Mouse (Mus musculus) ovary, postnatal 36 days (tissue): ENCODE data around the gene Surf6.

Experiments used
- DNase-seq: peaks from one replicate; pipeline ENCODE4 v3.0.0; 2022; ENCODE audit warnings: low spot score, mixed read lengths

The Surf6 gene

DNA sequence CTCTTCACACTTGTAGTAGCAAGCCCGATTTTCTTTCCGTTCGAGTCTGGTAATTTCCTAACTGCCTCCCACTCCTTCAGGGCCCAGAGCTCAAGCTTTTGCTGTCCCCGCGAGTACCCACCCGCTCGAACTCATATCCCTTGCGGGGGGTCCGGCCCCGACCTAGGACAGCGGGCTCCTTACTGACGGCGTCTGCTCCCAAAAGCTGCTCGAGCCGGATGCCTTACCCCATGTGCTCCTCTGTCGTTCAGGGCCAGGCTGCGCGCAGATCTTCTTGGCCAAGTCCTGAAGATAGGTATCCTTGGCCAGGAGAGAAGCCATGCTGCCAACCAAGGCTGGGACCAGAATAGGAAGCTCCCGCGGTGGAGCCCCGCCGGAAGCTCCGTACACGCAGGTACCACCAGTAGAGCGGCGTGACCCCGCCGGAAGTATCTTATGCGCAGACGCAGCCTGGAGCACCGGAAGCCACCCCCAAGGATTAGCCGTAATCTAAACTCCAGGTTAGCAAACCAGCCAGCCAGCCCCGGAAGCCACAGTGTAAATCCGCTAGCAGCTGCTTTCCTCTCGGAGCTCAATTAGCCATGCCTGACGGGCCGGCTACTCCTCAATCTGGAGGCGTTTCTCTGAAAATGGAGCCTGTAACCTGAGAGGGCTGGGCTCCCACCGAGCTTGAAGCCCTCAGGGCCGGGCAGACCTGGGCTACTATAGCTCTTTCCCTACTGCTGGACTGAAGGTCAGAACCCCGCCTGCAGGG, at the start of gene Surf6:
TSS of gene Surf6 (minus strand) at position 413 of the 754 bp plus-strand sequence.
- peak; percentile 93 for DNase-seq

DNA sequence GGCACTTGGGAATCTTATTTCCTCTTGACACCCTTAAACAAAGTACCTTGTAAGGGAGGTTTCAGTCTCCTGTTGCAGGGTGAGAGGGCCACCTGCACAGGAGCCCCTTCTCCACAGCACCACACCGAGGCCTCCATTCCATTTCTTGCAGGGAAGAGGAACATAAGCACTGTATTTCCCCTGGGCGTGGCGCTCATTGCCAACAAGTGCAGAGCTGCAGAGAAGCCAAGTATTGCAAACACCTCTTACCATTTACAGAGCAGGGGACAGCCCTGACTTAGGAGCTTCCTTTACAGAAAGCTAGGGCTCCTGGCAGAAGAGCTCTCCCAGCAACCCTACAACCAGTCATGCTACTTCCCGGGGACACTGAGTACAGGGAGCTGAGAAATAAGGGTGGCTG, 49.5 kb upstream of the Surf6 start:
- DNase-seq, result no peak

DNA sequence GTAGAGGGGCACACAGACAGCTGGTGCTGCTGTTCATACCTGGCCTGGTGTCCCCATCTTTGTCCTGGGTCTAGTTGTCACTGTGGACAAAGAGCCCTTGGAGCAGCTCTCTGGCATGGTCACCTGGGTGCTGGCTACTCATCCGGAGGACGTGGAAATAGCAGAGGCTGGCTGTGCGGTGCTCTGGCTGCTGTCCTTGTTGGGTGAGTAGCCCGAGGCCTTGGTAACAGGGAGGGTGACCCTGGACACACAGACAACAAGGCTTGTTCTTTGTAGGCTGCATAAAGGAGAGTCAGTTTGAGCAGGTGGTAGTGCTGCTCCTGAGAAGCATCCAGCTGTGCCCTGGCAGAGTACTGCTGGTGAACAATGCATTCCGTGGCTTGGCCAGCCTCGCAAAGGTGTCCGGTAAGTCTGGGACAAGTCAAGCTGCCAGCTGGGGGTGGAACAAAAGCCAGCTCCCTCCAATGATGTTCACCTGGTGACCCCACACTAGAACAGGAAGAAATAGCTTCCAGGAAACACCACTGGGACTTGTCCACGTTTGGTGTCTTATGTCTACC, 48.7 kb upstream of the Surf6 start:
- DNase-seq, result no peak

DNA sequence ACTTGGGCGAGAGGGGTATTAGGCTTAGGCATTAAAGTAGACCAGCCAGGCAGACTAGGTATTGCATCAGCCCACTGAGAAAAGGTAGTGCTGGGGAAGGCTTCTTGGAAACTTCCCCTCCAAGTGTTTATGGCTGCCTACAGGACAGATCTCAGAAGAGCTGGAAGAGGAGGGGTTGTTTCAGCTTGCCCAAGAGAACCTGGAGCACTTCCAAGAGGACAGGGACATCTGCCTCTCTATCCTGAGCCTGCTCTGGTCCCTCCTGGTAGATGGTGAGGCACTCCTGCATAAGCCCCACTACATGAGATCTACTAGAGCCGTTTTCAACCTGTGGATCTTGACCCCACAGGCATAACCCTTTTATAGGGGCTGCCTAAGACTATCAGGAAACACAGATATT, 47.7 kb upstream of the Surf6 start:
- no peak for DNase-seq

DNA sequence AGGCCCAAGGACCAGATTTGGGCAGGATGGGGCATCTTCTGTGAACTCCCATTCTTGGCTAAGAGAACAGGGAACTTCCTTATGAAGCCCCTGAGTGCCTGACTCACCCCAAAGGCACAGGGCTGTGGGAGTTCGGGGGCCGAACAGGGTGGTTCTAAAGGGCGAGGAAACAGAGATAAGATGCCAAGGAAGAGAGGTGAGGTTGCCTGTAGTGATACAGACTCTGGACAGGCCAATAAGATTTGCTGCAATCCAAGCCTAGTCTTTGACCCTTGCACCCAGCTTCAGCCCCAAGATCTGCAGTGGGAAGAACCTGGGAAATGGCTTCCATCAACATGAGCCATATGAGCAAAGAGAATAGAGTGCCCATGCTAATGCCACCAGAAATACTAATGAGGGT, 40.6 kb upstream of the Surf6 start:
- DNase-seq, result no peak

DNA sequence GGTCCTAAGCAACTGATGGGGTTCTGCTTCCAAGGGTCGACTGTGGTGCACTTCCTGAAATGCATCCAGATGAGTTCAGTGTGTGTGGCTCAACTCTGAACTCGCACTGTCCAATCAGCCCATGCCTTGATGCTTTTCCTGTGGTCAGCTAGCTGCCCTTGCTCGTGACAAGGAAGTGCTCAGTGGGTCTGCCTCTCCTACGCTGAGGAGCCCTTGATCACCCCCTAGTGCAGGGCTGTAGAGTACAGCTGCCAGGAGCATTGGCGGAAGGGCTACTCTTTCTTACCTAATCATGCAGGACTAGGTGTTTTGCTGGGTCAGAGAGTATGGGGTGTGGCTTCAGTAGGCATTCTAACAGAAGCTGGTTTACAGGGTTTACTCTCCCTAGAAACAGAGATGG, 38.9 kb upstream of the Surf6 start:
- no peak for DNase-seq

DNA sequence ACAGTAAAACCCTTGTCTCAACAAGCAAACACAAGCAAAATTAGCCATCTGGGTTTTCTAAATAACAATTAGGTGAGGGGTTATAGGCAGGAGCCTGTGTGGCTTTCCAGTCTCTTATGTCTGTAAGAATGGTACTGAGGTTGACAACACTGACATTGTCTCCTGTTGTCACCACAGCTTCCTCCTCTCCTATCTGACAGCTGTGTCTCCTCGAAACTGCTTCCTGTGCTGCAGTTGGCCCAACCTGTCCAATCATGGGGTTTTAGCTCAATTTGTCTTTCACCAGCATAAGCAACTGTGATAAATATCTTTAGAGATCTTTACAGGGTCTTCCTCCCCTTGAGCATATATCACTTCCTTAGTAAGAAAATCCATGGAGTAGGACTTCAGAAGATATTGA, 33.7 kb upstream of the Surf6 start:
- DNase-seq, result no peak

DNA sequence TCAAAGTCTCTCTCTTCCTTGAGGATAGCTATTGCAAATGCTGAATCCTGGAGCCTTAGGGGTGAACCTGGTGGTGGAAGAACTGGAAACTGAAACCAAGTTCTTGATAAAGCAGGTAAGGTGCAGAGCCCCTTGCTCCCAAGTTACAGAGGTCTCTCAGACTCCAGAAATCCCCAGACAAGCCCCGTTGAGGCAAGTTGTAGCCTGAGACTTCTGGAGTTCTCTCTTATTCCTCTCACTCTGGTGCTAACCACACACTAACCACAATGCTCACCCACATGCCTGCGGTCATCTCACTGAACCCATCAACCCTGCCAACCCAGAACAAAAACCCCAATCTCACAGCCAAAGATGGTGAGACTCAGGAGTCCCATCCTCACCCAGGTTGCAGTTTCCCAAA, 32.6 kb upstream of the Surf6 start:
- DNase-seq, result no peak

DNA sequence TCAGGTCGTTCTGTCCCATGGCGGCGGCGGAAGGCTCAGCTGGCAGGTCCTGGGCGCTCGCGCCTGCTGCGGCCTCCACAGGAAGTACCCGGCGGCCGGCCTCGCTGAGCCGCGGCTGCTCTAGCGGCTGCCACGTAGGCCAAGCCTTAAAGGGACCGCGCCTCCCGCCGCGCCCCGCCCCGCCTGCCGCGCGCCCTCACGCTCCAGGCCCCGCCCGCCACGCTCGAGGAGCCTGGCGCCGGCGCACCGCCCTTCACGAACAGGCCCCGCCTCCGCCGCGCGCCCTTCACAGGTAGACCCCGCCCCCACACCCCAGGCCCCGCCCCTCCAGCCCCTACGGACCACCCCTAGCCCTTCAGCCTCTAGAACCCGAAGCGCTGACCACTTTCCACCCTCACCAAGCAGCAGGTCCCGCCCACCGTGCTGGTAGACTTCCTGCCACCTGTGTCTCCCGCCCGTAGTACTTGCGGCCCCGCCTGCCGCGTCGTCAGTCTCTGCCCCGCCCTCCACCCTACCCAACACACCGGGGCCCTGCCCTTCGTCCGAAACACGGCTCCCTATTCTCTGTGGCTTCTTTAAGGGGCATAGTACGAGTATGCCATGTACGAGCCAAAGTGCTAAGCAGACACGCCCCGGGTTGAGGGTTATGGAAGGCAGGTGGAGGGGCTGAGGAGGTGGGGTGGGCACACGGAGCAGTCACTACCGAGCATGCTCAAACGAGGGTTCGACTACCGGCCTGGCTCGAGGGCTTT, 30.8 kb upstream of the Surf6 start, which contains the start of the genes Surf4 and Stkld1:
TSS of gene Surf4 (minus strand) at position 625 of the 752 bp plus-strand sequence.
TSS of gene Stkld1 (plus strand) at position 744 of the 752 bp plus-strand sequence.
- peak; percentile 95 for DNase-seq

DNA sequence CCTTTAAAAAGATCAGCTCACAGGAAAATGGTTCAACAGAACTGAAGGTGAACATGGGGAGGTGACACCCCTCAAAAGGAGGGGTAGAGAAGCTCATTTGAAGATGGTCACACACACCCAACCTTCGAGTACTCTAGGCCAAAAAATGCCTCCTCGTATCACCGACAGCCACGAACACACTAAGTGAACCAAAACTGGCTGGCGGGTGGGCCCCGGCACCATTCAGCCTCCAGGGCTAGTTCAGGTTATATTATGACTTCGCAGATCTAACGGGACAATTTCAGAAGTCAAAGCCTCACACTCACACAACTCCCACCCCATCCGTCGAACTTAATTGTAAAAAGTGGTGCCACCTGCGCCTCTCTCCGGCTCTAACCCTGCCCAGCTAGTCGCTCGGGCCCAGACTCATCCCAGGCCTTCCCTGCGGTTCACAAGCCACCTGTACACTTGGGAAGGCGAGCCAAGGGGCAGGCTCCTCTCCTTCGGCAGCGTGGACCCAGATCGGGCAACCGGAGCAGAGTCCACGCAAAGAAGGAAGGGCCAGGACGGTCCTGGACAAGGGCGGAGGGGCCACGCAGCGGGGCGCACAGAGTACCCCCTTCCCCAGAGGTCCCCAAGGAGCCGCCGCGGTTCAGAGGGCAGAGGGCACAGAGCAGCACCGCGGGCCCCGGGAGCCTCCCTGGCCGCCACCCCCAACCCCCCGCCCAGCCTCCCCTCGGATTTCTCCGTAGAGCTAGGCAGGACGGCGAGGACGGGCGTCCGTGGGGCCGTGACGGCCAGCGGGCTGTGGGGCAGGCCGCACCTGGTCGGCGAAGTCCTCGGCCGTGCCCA, 30.0 kb upstream of the Surf6 start:
- DNase-seq, result no peak

DNA sequence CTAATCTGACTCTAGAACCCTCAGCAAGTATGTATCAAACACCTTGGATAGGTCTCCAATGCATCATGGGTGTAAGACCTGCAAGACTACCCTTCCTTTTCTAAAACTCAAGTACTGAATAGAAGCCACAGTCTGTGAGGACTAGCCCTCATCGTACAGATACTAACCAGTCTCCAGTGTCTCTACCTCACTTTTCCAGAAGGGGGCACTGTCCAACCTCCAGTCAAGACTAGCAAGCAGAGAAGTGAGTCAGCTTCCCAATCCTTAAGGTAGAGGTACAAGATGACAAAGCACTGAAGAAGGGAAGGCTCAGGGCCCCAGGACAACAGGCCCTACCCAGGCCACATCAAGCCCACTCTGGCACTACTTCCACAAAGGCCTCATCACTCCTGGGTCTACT, 27.7 kb upstream of the Surf6 start:
- no peak for DNase-seq

DNA sequence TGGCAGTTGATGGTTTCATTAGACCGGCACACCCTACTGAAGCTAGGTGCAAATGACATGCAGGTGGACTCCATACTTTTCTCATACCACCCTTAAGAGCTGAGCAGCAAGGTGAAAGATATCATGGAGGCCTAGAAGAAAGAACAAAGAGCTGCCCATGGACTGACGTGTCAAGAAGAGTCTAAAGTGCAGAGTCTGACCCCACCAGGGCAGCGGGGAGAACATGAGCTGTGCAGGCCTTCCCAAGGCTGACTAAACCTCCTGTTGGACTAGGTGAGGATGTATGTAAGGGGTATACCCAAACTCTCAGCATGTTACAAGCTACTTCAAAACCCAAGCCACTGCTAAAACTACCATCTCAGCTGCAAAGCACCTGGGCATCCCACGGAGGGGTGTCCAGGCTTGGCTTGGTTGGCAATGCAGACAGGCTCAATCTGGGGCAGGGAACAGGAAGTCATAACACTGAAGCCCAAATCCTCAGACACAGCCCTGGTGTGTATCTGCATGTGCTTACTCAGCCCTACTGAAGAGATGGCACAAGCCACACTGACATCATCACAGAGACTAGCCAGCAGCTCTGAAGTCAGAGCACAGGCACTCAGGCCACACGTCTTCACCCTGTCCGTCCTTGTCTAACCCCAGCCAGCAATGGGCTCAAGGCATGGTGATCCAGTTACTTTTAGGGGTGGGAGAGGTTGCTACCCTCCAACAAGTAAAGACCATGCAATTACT, 25.2 kb upstream of the Surf6 start:
- DNase-seq, result no peak

DNA sequence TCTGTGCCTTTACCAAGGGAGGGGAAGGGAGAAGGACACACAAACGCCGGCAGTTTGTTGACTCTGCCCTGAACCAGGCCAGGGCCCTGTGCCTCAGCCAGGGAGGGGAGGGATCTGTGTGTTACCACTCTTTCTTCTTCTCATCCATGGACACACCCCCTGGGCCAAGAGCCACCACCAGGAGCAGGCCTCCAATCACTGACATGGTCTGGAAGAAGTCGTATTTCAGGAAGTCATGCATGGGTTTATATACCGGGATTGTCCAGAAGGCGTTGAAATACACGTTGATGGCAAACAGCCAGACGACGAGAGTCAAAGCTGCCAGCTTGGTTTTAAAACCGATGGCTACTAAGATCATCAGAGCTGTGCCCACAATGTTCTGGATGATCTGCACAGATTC, 19.1 kb upstream of the Surf6 start:
- DNase-seq, result peak; percentile 30

DNA sequence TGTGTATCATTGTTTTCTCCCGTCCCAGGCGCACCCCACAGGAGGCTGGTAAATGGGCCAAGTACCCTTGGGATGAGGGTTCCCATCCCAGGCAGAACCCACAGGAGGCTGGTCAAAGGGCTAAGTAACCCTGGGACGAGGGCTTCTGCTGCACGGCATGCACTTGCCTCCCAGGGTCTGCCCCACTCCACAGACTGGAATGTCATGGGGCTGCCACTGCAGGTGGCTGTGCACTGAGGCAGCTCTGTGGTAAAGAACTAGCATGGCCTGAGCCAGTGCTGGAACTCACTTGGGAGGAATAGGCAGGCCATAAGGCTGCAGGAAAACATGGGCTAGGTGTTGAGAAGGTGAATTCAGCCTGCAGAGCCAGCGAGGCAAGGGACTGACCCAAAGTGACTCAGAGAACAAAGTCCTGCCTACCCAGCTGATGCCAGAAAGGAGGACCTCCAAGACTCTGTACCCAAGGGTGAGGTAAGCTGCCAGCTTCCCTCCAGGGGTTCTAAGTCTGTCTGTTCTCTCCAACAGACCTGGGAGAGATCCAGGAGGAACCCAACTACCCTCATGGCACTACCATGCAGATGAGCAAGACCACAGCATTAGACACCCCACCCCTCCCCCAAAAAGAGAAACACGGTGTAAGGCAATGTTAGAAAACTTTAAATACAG, 17.6 kb upstream of the Surf6 start:
- DNase-seq, result no peak

DNA sequence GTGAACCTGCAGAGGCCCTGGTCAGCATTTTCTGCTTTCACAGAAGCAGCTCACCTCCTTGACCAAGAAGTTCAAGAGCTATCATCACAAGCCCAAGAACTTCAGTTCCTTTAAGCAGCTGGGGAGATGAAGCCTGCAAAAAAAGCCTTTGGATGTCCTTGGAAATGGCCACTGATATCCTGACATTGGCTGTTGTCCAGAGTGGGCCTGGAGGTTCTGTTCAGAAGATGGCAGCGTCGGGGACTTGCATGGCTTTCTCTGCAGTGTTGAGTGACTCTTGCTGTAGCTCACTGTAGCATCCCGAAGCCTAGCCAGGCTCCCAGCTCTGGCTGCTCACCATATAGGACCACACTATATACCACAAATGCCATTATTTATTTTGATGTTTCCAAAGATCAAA, 17.0 kb upstream of the Surf6 start:
- DNase-seq, result no peak

DNA sequence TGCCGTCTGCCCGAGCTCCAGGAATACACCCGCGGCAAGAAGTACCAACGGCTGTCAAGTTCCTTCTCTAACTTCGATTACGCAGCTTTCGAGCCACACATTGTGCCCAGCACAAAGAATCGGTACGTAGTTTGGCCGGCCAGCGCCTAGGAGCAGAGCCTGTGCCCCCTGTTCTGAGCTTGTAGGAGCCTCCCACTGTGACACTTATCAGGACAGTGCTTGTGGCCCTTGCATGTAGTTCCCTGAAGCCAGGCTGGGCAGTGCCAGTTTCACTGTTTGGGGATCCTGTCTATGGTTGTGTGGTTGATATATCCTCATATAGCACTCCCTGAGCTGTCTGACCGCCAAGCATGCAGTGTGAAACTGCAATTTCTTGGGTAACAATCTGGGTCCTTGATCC, 14.1 kb upstream of the Surf6 start:
- DNase-seq, result no peak

DNA sequence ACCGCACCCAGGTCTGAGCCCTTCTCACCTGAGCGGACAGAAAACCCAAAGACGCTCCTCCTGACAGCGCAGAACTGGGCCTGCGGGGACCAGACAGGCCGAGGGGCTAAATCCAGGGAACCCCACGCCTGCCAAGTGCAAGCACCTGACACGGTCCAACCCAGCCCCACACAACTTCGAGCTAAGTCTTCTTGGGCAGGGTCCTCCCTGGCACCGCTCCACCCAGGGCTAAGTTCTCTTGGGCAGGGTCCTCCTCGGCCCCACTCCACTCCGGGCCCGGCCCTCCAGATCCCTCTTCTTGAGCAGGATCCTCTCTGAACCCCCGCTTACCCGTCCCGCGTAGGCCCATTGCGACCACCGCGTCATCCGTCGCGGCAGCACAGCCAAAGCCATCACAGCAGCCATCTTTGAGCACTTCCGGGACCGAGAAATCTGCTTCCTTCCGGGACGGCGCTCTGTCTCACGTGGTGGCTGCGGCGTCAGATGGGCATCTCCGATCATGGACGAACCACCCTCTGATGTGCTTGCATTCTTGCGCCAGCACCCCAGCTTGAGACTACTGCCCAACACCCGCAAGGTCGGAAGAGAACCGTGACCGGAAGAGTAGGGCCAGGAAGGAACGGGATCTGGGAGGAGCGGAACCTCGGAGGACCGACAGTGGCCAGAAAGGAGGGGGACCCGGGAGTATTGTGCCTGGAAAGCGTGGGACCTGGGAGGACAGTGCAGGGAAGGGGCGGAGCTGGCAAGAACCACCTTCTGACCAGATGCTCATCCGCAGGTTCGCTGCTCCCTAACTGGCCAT, 13.4 kb upstream of the Surf6 start, which contains the start of the genes Surf2 and Surf1:
TSS of gene Surf2 (plus strand) at position 441 of the 802 bp plus-strand sequence.
TSS of gene Surf1 (minus strand) at position 604 of the 802 bp plus-strand sequence.
- DNase-seq, result peak; percentile 77

DNA sequence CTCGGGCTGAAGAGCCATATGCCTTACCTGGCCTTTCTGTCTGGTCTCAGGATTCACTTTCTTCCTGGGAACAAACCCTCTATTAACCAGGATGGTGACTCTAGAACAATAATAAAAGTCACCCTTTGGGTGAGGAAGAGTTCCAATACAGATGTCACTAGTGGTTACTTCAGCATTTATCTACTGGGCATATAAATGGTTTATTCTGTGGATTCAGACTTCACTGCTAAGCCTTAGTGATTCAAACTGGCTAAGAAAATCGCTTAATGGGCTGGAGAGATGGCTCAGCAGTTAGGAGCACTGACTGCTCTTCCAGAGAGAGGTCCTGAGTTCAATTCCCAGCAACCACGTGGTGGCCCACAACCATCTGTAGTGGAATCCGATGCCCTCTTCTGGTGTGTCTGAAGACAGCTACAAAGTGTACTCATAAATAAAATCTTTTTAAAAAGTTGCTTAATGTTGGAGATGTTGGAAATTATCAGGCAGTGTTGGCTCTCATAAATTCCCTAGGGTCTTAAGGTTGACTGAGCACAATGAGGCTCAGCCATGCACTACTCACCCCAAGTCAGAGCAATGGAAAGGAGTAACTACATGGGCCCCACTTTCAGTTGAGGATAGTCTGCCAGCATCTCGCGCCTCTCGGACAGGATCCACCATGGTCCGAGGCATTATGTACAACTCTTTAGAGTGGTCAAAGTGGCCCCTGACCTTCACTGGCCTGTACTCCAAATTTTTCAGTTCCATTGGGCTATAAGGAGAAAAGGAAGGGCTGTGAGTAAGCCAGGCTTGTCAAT, 11.7 kb upstream of the Surf6 start:
- no peak for DNase-seq
